Mouse (Mus musculus) ES-Bruce4 (cell line): ENCODE measurements around the gene Plppr3. TPM values are rescaled to one million over a fixed set of nuclear protein-coding genes. Genes with fewer than 3 reads are reported as not detected.

Experiments used
- H3K27ac ChIP-seq: 2 replicates; pipeline ENCODE4 v1.5.1; 2012; ENCODE audit warnings: low read length, inconsistent platforms; ENCODE audit not compliant: insufficient read depth
- H3K27me3 ChIP-seq: 2 replicates; pipeline ENCODE4 v1.6.1; 2012; ENCODE audit warnings: mild to moderate bottlenecking, low read length, inconsistent platforms; ENCODE audit not compliant: control insufficient read depth, poor library complexity, insufficient read depth, severe bottlenecking
- H3K36me3 ChIP-seq: 2 replicates; pipeline ENCODE4 v1.6.1; 2012; ENCODE audit warnings: inconsistent platforms, mild to moderate bottlenecking, low read length, moderate library complexity; ENCODE audit not compliant: control insufficient read depth, poor library complexity, insufficient read depth, severe bottlenecking
- H3K4me1 ChIP-seq: one replicate; pipeline ENCODE4 v1.8.1; 2011; ENCODE audit warnings: low read length; ENCODE audit not compliant: control insufficient read depth, insufficient read depth
- H3K4me3 ChIP-seq: 2 replicates; pipeline ENCODE4 v1.5.1; 2011; ENCODE audit warnings: low read depth, mild to moderate bottlenecking, low read length
- H3K9ac ChIP-seq: 2 replicates; pipeline ENCODE4 v1.6.1; 2012; ENCODE audit warnings: low read depth, mild to moderate bottlenecking, inconsistent platforms; ENCODE audit not compliant: poor library complexity, severe bottlenecking
- H3K9me3 ChIP-seq: replicated peaks from 2 replicates; pipeline ENCODE4 v1.6.1; 2012; ENCODE audit warnings: mild to moderate bottlenecking, low read length, inconsistent platforms; ENCODE audit not compliant: control insufficient read depth, poor library complexity, insufficient read depth, severe bottlenecking
- CTCF ChIP-seq: IDR thresholded peaks from one replicate; pipeline ENCODE4 v1.8.1; 2011; ENCODE audit warnings: low read depth, low read length
- EP300 ChIP-seq: IDR thresholded peaks from 2 replicates; pipeline ENCODE4 v1.6.1; 2011; ENCODE audit warnings: low read depth, low read length; ENCODE audit not compliant: insufficient read depth
- POLR2A ChIP-seq: IDR thresholded peaks from one replicate; pipeline ENCODE4 v1.8.1; 2011; ENCODE audit warnings: low read length; ENCODE audit not compliant: insufficient read depth
- polyA plus RNA-seq: library from polyadenylated mRNA; stranded (reverse); fragments of >200 nt; gene quantifications from 2 replicates; pipeline ENCODE4 v1.2.4, GENCODE M21; 2011; ENCODE audit warnings: low read depth; ENCODE audit not compliant: missing spikeins, insufficient read depth, insufficient read length

Gene Plppr3
- polyA plus RNA-seq, 1 experiment, result 6.4 TPM

DNA sequence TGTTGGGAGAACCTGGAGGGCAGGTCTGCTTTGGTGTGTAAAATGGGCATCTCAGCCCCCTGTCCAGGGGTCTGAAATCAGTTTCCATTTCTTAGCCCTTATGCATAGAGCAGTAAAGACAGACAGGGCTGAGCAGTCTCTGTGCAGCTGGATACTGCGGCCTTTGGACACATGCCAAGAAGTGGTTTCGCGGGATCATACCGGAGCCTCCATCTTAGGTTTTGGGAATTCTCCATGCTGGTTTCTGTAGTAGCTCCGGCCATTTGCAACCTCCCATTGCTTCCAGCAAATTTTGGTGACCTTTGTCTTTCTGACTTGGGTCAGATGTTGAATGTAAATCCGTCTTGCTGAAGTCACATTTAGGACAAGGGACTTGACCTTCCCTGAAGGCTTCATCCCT, 31.0 kb downstream of the Plppr3 start:
- TF ChIP-seq POLR2A (no peak), EP300 (no peak), CTCF (no peak)
- no peak overlapping the region for H3K9ac ChIP-seq
- H3K4me1 ChIP-seq, result peaks cover 6% of the 10 kb centered on the region
- H3K27me3 ChIP-seq, result no peaks in the 10 kb centered on the region
- no peaks in the 10 kb centered on the region for H3K9me3 ChIP-seq
- no peak overlapping the region for H3K27ac ChIP-seq
- H3K4me3 ChIP-seq, result no peak overlapping the region
- H3K36me3 ChIP-seq, result no peaks in the 10 kb centered on the region

DNA sequence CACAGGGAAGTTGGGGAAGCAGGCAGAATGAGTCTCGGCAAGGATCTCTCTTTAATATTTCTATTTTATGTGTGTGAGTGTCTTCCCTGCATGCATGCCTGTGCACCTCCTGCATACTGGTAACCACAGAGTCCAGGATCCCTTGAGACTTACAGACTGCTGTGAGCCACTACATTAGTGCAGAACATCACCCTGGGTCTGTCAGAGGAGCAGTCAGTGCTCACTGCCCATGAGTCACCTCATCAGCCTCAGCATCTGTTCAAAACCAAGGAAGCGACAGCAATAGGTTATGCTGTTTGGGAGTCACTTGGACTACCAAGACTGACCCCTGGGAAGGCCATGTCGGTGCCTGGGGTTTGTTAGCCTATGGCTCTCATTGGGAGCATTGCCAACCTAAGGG, 32.1 kb downstream of the Plppr3 start:
- H3K9me3 ChIP-seq, result no peaks in the 10 kb centered on the region
- no peak overlapping the region for H3K27ac ChIP-seq
- no peak for TF ChIP-seq EP300
- no peak for TF ChIP-seq POLR2A
- no peak for TF ChIP-seq CTCF
- H3K36me3 ChIP-seq, result no peaks in the 10 kb centered on the region
- H3K4me1 ChIP-seq, result peaks cover 6% of the 10 kb centered on the region
- no peaks in the 10 kb centered on the region for H3K27me3 ChIP-seq
- H3K9ac ChIP-seq, result no peak overlapping the region
- no peak overlapping the region for H3K4me3 ChIP-seq

DNA sequence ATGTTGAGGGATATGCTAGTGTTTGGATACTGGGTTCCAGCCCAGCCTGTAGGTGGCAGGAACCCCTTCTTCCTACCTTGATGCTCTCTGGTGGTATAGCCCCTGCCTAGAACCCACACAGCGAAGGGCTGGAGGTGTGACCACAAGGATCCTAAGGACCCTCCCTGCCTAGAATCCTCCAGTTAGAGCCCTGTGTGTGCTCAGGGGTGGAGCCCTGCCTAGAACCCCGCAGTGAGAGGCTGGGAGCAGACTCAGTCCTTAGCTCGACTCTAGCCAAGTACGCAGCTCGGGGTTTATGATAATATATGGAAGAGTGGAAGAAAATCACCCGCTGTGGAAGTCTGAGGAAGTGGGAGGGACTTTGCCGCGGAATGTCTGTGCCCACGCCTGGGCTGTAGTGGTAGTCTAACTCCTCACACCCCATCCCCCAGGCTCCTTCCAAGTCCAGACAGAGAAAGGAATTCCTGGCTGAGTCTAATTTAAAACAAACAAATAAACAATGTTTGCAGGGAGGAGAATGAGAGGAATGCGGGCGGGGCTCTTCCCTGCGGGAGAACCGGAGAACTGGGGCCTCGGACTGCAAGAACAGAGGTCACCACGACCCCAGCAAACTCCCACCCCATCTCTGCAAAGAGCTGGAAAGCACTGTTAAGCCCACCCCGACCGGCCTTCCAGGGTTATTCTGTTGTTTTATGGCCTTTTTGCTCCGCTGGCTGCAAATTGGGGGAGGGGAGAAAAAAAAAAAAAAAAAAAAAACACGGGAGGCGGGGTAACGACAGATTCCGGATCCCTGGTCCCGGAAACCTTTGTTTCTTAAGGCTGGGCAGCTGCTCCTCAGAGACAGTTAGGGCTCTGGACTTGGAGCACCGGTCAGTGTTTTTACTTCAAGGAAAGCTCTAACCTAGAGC, 33.5 kb downstream of the Plppr3 start:
- H3K4me3 ChIP-seq, result peak overlapping the region; percentile 63
- peaks cover 6% of the 10 kb centered on the region for H3K4me1 ChIP-seq
- H3K36me3 ChIP-seq, result no peaks in the 10 kb centered on the region
- no peaks in the 10 kb centered on the region for H3K27me3 ChIP-seq
- H3K27ac ChIP-seq, result peak overlapping the region; percentile 82
- peak overlapping the region; percentile 52 for H3K9ac ChIP-seq
- H3K9me3 ChIP-seq, result no peaks in the 10 kb centered on the region
- TF ChIP-seq POLR2A, result peak; percentile 53
- peak; percentile 33 for TF ChIP-seq CTCF
- TF ChIP-seq EP300, result peak; percentile 86

- Histone ChIP-seq H3K9me3 (no peaks in the 10 kb centered on the region), H3K9ac (peak overlapping the region; percentile 52; the same call in 1 of the 2 replicates), H3K27ac (peak overlapping the region; percentile 82), H3K27me3 (no peaks in the 10 kb centered on the region), H3K4me1 (peaks cover 6% of the 10 kb centered on the region), H3K4me3 (peak overlapping the region; percentile 63), H3K36me3 (no peaks in the 10 kb centered on the region)
- no peak for TF ChIP-seq EP300
- TF ChIP-seq POLR2A, result no peak
- TF ChIP-seq CTCF, result no peak
Measured at GRCm38 (mm10) chr10:79840091-79840490, 34.3 kb downstream of the Plppr3 start.

GRCm38 (mm10) chr10:79838151-79838550, 36.3 kb downstream of the Plppr3 start:
- H3K4me3 ChIP-seq, result no peak overlapping the region
- H3K9me3 ChIP-seq, result no peaks in the 10 kb centered on the region
- no peaks in the 10 kb centered on the region for H3K36me3 ChIP-seq
- H3K4me1 ChIP-seq, result peaks cover 3% of the 10 kb centered on the region
- no peak for TF ChIP-seq POLR2A
- TF ChIP-seq CTCF, result no peak
- no peak for TF ChIP-seq EP300
- no peak overlapping the region for H3K9ac ChIP-seq
- H3K27me3 ChIP-seq, result no peaks in the 10 kb centered on the region
- no peak overlapping the region for H3K27ac ChIP-seq

GRCm38 (mm10) chr10:79836918-79837317, 37.5 kb downstream of the Plppr3 start:
- H3K36me3 ChIP-seq, result no peaks in the 10 kb centered on the region
- no peak overlapping the region for H3K27ac ChIP-seq
- H3K9ac ChIP-seq, result no peak overlapping the region
- no peaks in the 10 kb centered on the region for H3K4me1 ChIP-seq
- no peaks in the 10 kb centered on the region for H3K27me3 ChIP-seq
- no peaks in the 10 kb centered on the region for H3K9me3 ChIP-seq
- H3K4me3 ChIP-seq, result no peak overlapping the region
- TF ChIP-seq POLR2A, result no peak
- no peak for TF ChIP-seq EP300
- TF ChIP-seq CTCF, result no peak
